Mouse (Mus musculus) midbrain, postnatal 0 days (tissue): ENCODE data around the gene Pde4b. TPM values are rescaled to one million over a fixed set of nuclear protein-coding genes. Genes with fewer than 3 reads are reported as not detected.

Source experiments
- ATAC-seq: fragments of 200-750 bp; cut with Nextera tagmentation; 2 replicates; pipeline ENCODE4 v1.8.0; 2017; ENCODE audit warnings: moderate number of reproducible peaks, mild to moderate bottlenecking, moderate TSS enrichment, moderate library complexity; ENCODE audit not compliant: low FRiP score
- DNase-seq: peaks from one replicate; pipeline ENCODE4 v3.0.0-alpha.2; 2015; ENCODE audit warnings: low spot score
- H3K27ac ChIP-seq: fragments of 300-500 bp; sonication (generic); 2 replicates; pipeline ENCODE4 v1.5.1; 2014; ENCODE audit warnings: low read depth, mild to moderate bottlenecking, low read length, mixed read lengths
- H3K27me3 ChIP-seq: fragments of 300-500 bp; sonication (generic); 2 replicates; pipeline ENCODE4 v1.6.1; 2014; ENCODE audit warnings: low read length, control low read depth, mixed read lengths; ENCODE audit not compliant: insufficient read depth
- H3K36me3 ChIP-seq: fragments of 300-500 bp; sonication (generic); 2 replicates; pipeline ENCODE4 v1.6.1; 2014; ENCODE audit warnings: low read length, control low read depth, mixed read lengths; ENCODE audit not compliant: insufficient read depth
- H3K4me1 ChIP-seq: fragments of 300-500 bp; sonication (generic); 2 replicates; pipeline ENCODE4 v1.6.1; 2014; ENCODE audit warnings: mild to moderate bottlenecking, control low read depth, antibody characterized with exemption, low read length, mixed read lengths; ENCODE audit not compliant: insufficient read depth
- H3K4me2 ChIP-seq: fragments of 300-500 bp; sonication (generic); 2 replicates; pipeline ENCODE4 v1.6.1; 2014; ENCODE audit warnings: low read depth, mild to moderate bottlenecking, low read length, mixed read lengths; ENCODE audit not compliant: poor library complexity, severe bottlenecking
- H3K4me3 ChIP-seq: fragments of 300-500 bp; sonication (generic); 2 replicates; pipeline ENCODE4 v1.5.1; 2014; ENCODE audit warnings: low read depth, mild to moderate bottlenecking, low read length, moderate library complexity
- H3K9ac ChIP-seq: fragments of 300-500 bp; sonication (generic); replicated peaks from 2 replicates; pipeline ENCODE4 v1.6.1; 2014; ENCODE audit warnings: mild to moderate bottlenecking, low read length, moderate library complexity, mixed read lengths; ENCODE audit not compliant: poor library complexity, severe bottlenecking
- H3K9me3 ChIP-seq: fragments of 300-500 bp; sonication (generic); 2 replicates; pipeline ENCODE4 v1.6.1; 2016; ENCODE audit warnings: low read length, control low read depth
- CTCF ChIP-seq: IDR thresholded peaks from 2 replicates; pipeline ENCODE4 v1.5.1; 2016; ENCODE audit warnings: antibody characterized with exemption, mild to moderate bottlenecking
- WGBS: fragments of 180-500 bp; shearing (Covaris S2); extraction: QIAGEN DNeasy Blood & Tissue Kit; methylation state at CpG from one replicate; pipeline ENCODE4 v1.1.7; 2014; 5-methylcytosine and 5-hydroxymethylcytosine counted together
- polyA plus RNA-seq: library from polyadenylated mRNA; unstranded; fragments of >200 nt; fragmentation: Nextera tagmentation; extraction: Ambion mirVana; gene quantifications from 2 replicates; pipeline ENCODE4 v1.2.1, GENCODE M21; 2015
- total RNA-seq: library from RNA; depleted of rRNA; stranded (reverse); fragments of >200 nt; gene quantifications from 2 replicates; pipeline ENCODE4 v1.2.3, GENCODE M21; 2014

Pde4b gene
- total and polyA plus RNA-seq, 2 experiments from 2014 or later: 65.5 to 90.1 TPM

DNA sequence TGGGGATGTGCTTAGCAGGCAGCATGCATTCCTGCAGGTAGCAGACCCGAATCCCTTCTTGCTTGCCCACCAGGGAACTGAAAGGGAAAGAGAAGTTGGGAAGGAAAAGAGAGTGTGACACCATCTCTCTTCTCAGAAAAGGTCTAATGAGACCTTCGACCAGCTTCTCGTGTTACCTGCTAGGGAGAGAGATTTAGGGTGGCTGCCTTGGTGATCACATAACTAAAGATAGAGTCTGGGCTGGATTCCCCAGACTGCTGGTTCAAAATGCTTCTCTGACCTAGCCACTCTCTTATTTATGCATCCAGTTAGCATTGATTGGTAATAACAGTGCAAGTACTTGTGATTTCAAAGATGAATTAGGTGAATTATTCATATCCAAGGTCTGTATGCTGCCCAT is 448.5 kb downstream of the Pde4b start:
- no peak overlapping the region for H3K27ac ChIP-seq
- WGBS: 82% methylated on average over 3 of the region's 3 CpGs
- H3K36me3 ChIP-seq: no peaks in the 10 kb centered on the region
- no peak overlapping the region for H3K4me3 ChIP-seq
- no peak overlapping the region for H3K4me2 ChIP-seq
- DNase-seq (no peak), ATAC-seq (no peak)
- no peaks in the 10 kb centered on the region for H3K27me3 ChIP-seq
- H3K9me3 ChIP-seq: no peaks in the 10 kb centered on the region
- no peak for TF ChIP-seq CTCF
- H3K4me1 ChIP-seq: 0 out of 2 replicates have a peak, but pooled peaks cover 3% of the 10 kb centered on the region
- no peak overlapping the region for H3K9ac ChIP-seq

- no peak overlapping the region for H3K9ac ChIP-seq
- H3K9me3 ChIP-seq: no peaks in the 10 kb centered on the region
- ATAC-seq (no peak), DNase-seq (no peak)
- 91% methylated on average over 1 of the region's 1 CpGs for WGBS
- no peaks in the 10 kb centered on the region for H3K27me3 ChIP-seq
- TF ChIP-seq CTCF: no peak
- no peak overlapping the region for H3K27ac ChIP-seq
- H3K36me3 ChIP-seq: no peaks in the 10 kb centered on the region
- 0 out of 2 replicates have a peak, but pooled peaks cover 3% of the 10 kb centered on the region for H3K4me1 ChIP-seq
- H3K4me3 ChIP-seq: no peak overlapping the region
- H3K4me2 ChIP-seq: no peak overlapping the region
Observed at GRCm38 (mm10) chr4:102538266-102538665, 450.9 kb downstream of the Pde4b start.

DNA sequence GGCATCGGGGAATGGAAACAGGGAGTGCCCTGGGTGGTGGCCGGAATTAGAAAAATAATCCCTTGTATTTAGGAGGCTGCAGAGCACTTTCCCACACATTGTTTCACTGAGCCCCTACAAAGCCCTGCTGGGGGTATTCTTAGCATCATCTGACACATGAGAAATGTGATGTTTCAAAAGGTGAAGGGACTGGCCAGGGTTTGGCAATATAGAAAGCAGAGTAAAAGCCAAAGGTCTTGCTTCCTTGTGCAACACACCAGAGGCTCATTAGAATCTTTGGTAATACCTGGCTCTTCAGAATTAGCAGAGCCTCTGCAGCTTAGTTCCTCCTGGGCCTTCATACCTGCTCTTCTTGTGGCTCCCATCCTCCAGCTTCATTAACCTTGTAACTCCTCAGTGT is 451.4 kb downstream of the Pde4b start:
- no peak for DNase-seq
- Histone ChIP-seq H3K36me3 (no peaks in the 10 kb centered on the region), H3K4me1 (no peaks in the 10 kb centered on the region), H3K27ac (no peak overlapping the region), H3K27me3 (no peaks in the 10 kb centered on the region), H3K4me3 (no peak overlapping the region), H3K4me2 (no peak overlapping the region), H3K9ac (no peak overlapping the region), H3K9me3 (no peaks in the 10 kb centered on the region)
- 73% methylated on average over 2 of the region's 2 CpGs for WGBS
- TF ChIP-seq CTCF: no peak
- ATAC-seq: no peak

GRCm38 (mm10) chr4:102539598-102540180 is 452.3 kb downstream of the Pde4b start:
- no peak overlapping the region for H3K27ac ChIP-seq
- H3K36me3 ChIP-seq: no peaks in the 10 kb centered on the region
- 87% methylated on average over 5 of the region's 5 CpGs for WGBS
- H3K4me3 ChIP-seq: no peak overlapping the region
- ATAC-seq (no peak), DNase-seq (no peak)
- no peaks in the 10 kb centered on the region for H3K27me3 ChIP-seq
- no peak for TF ChIP-seq CTCF
- no peak overlapping the region for H3K9ac ChIP-seq
- H3K9me3 ChIP-seq: no peaks in the 10 kb centered on the region
- H3K4me2 ChIP-seq: no peak overlapping the region
- H3K4me1 ChIP-seq: no peaks in the 10 kb centered on the region

- ATAC-seq: no peak
- Histone ChIP-seq H3K27me3 (no peaks in the 10 kb centered on the region), H3K4me1 (no peaks in the 10 kb centered on the region), H3K4me3 (no peak overlapping the region), H3K27ac (no peak overlapping the region), H3K4me2 (no peak overlapping the region), H3K9ac (no peak overlapping the region), H3K36me3 (no peaks in the 10 kb centered on the region), H3K9me3 (no peaks in the 10 kb centered on the region)
- TF ChIP-seq CTCF: no peak
- no peak for DNase-seq
- WGBS: 97% methylated on average over 3 of the region's 3 CpGs
Observed at GRCm38 (mm10) chr4:102542976-102543375, 455.6 kb downstream of the Pde4b start.

DNA sequence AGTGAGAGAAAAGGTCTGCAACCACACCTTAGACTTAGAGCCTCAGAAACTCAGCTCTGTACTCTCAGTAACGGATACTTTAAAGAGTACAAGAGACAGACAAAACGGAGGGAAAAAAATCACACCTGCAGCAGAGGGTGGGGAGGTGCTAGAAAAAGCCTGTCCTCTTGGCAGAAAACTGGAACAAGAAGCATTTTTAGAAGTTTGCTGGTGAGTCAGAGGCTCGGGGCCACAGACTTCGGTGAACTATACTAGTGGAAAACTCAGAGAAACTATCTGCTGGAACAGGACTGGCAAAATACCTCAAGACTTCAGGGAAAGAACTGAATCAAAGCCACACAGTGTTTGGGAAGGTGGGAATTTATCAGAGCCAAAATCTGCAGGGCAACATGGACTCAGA is 457.9 kb downstream of the Pde4b start:
- Histone ChIP-seq H3K27me3 (no peaks in the 10 kb centered on the region), H3K9me3 (no peaks in the 10 kb centered on the region), H3K4me1 (no peaks in the 10 kb centered on the region), H3K9ac (no peak overlapping the region), H3K4me2 (no peak overlapping the region), H3K36me3 (no peaks in the 10 kb centered on the region), H3K4me3 (no peak overlapping the region), H3K27ac (no peak overlapping the region)
- no peak for ATAC-seq
- no peak for DNase-seq
- no peak for TF ChIP-seq CTCF
- 94% methylated on average over 4 of the region's 4 CpGs for WGBS
